Comparison of ENCODE assay signal across 23 mouse cellular contexts in genomic region chr16:26532287-26532686, GRCm38 (mm10). TPM values are rescaled to one million over a fixed set of nuclear protein-coding genes. Genes with fewer than 3 reads are reported as not detected.
DNase-seq lines count a peak whose midpoint lies in the region; ATAC-seq and TF ChIP-seq lines count a peak whose summit lies in the region.
"Had no signal": no experiment of that assay in that cellular context is flagged by ENCODE, and none has a peak within 500 bp of the region (broad histone marks: within the 10 kb centered on the region; RNA-seq: fewer than 3 reads in every experiment).

No protein-coding gene starts in this region.

- H3K9me3 ChIP-seq in hindbrain, postnatal 0 days (ENCODE audit: low read length) = no peaks in the 10 kb centered on the region
- H3K9me3 ChIP-seq in hindbrain, embryonic 10.5 days = no peaks in the 10 kb centered on the region
- H3K9me3 ChIP-seq: embryonic facial prominence, embryonic 12.5 days; forebrain, embryonic 12.5 days; heart, embryonic 10.5 days; hindbrain, embryonic 13.5 days had no signal

- ATAC-seq in hindbrain, postnatal 0 days = no peak

- TF ChIP-seq CTCF in hindbrain, postnatal 0 days (IDR thresholded peaks at IDR 0.05; ENCODE audit: low read depth) = peak; percentile 28; the same call in 1 of the 2 replicates
- TF ChIP-seq CTCF in layer of hippocampus, adult 2 months (conservative IDR thresholded peaks at IDR 0.05) = peak; percentile 69

- H3K9ac ChIP-seq in hindbrain, postnatal 0 days (replicated peaks; ENCODE audit: low read length) = no peak overlapping the region
- H3K9ac ChIP-seq: embryonic facial prominence, embryonic 12.5 days; forebrain, embryonic 12.5 days; hindbrain, embryonic 13.5 days had no signal

- no peak overlapping the region for H3K4me3 ChIP-seq in hindbrain, postnatal 0 days (ENCODE audit: low read length)
- H3K4me3 ChIP-seq in hindbrain, embryonic 10.5 days = no peak overlapping the region
- no peak overlapping the region for H3K4me3 ChIP-seq in layer of hippocampus, adult 2 months
- H3K4me3 ChIP-seq: embryonic facial prominence, embryonic 12.5 days; forebrain, embryonic 12.5 days; heart, embryonic 10.5 days; hindbrain, embryonic 13.5 days had no signal

- H3K4me2 ChIP-seq in hindbrain, postnatal 0 days (ENCODE audit: low read depth, low read length) = no peak overlapping the region
- H3K4me2 ChIP-seq: embryonic facial prominence, embryonic 12.5 days; forebrain, embryonic 12.5 days; hindbrain, embryonic 13.5 days had no signal

- peak; percentile 27 for DNase-seq in hindbrain, postnatal 0 days (ENCODE audit: low spot score)
- DNase-seq in hindbrain, embryonic 10.5 days (ENCODE audit: low spot score) = no peak
- DNase-seq in layer of hippocampus, adult 2 months (ENCODE audit: low spot score in 2 of 2) = no peak
- DNase-seq in layer of hippocampus, postnatal 36 days = no peak
- DNase-seq in brain, adult 2 months (ENCODE audit: low read depth, low spot score) = peak; percentile 11
- DNase-seq in frontal cortex, postnatal 10 days (ENCODE audit: low spot score in 2 of 2) = no peak
- DNase-seq: adrenal gland, adult 2 months; adrenal gland, postnatal 36 days; cerebellum, adult 11-12 months; cerebellum, adult 9-10 months; cerebellum, postnatal 25 days; gastrocnemius, postnatal 10 days; heart, adult 18-20 months; heart, postnatal 10 days; heart, postnatal 4 days had no signal

- no peaks in the 10 kb centered on the region for H3K36me3 ChIP-seq in hindbrain, postnatal 0 days (ENCODE audit: insufficient read depth, low read length)
- H3K36me3 ChIP-seq in hindbrain, embryonic 10.5 days = no peaks in the 10 kb centered on the region
- H3K36me3 ChIP-seq: embryonic facial prominence, embryonic 12.5 days; forebrain, embryonic 12.5 days; heart, embryonic 10.5 days; hindbrain, embryonic 13.5 days had no signal

- no peaks in the 10 kb centered on the region; the same call in 1 of the 2 replicates for H3K4me1 ChIP-seq in hindbrain, postnatal 0 days (ENCODE audit: insufficient read depth, low read length)
- no peaks in the 10 kb centered on the region for H3K4me1 ChIP-seq in hindbrain, embryonic 10.5 days (replicated peaks)
- H3K4me1 ChIP-seq: embryonic facial prominence, embryonic 12.5 days; heart, embryonic 10.5 days had no signal

- no peaks in the 10 kb centered on the region for H3K27me3 ChIP-seq in hindbrain, postnatal 0 days (ENCODE audit: insufficient read depth, low read length)
- H3K27me3 ChIP-seq in hindbrain, embryonic 10.5 days (ENCODE audit: insufficient read depth, poor library complexity, severe bottlenecking) = no peaks in the 10 kb centered on the region
- H3K27me3 ChIP-seq: embryonic facial prominence, embryonic 12.5 days; forebrain, embryonic 12.5 days; hindbrain, embryonic 13.5 days had no signal

- H3K27ac ChIP-seq in hindbrain, postnatal 0 days = no peak overlapping the region
- H3K27ac ChIP-seq in hindbrain, embryonic 10.5 days = no peak overlapping the region
- no peak overlapping the region for H3K27ac ChIP-seq in layer of hippocampus, adult 2 months
- H3K27ac ChIP-seq: embryonic facial prominence, embryonic 12.5 days; forebrain, embryonic 12.5 days; heart, embryonic 10.5 days; hindbrain, embryonic 13.5 days had no signal

- WGBS in hindbrain, postnatal 0 days = 87% methylated on average over 1 of the region's 1 CpGs
- WGBS in hindbrain, embryonic 10.5 days = 93% methylated on average over 1 of the region's 1 CpGs

RNA-seq across cellular contexts. Expression of gene Tmem207, which starts 5.7 kb away (rescaled TPM):
- not detected in 2 replicates for total RNA-seq in hindbrain, postnatal 0 days (2014; rRNA removed)
- 0.08 TPM in 1 of 2 replicates, not detected in the other for polyA plus RNA-seq in hindbrain, postnatal 0 days (2015; fragmentation: Nextera tagmentation; extraction: Ambion mirVana)
- polyA plus RNA-seq in hindbrain, embryonic 10.5 days (2016; fragmentation: Nextera tagmentation; extraction: Ambion mirVana) = 0.24 TPM in 1 of 2 replicates, not detected in the other
- total RNA-seq in layer of hippocampus, adult 2 months (2021) = not detected
- total RNA-seq in layer of hippocampus, postnatal 36 days (2021) = not detected
- total RNA-seq: adrenal gland, adult 2 months; adrenal gland, postnatal 36 days; ES-E14; gastrocnemius, postnatal 10 days; gastrocnemius, postnatal 4 days; heart, adult 18-20 months; heart, postnatal 10 days; heart, postnatal 4 days had no signal
- polyA plus RNA-seq: adrenal gland, adult 2 months; cortical plate, adult 2 months; embryonic facial prominence, embryonic 12.5 days; heart, embryonic 10.5 days; heart, embryonic 14.5 days had no signal

RNA-seq across cellular contexts. Expression of gene Il1rap, which starts 49.2 kb away (rescaled TPM):
- total RNA-seq in hindbrain, postnatal 0 days (2014; rRNA removed) = 15.1 and 15.5 TPM in 2 replicates
- polyA plus RNA-seq in hindbrain, postnatal 0 days (2015; fragmentation: Nextera tagmentation; extraction: Ambion mirVana) = 10.6 and 11.5 TPM in 2 replicates
- 3.1 and 3.5 TPM in 2 replicates for polyA plus RNA-seq in hindbrain, embryonic 10.5 days (2016; fragmentation: Nextera tagmentation; extraction: Ambion mirVana)
- total RNA-seq in layer of hippocampus, adult 2 months (2021) = 10 to 100 TPM; 70.2 to 79.1 TPM
- total RNA-seq in layer of hippocampus, postnatal 36 days (2021) = 10 to 100 TPM; 60.6 to 82.1 TPM

Comparison
In these comparisons a context has a peak if more than half of its experiments do, and no peak if none do; other contexts are left out.
1. DNase-seq: peak in hindbrain, postnatal 0 days (single experiment) and brain, adult 2 months (single experiment); none in hindbrain, embryonic 10.5 days (single experiment), layer of hippocampus, adult 2 months (0 of 2), layer of hippocampus, postnatal 36 days (0 of 2) and frontal cortex, postnatal 10 days (0 of 2).